Mouse (Mus musculus) liver, embryonic 14.5 days (tissue): ENCODE results near the gene Chac1. TPM values are rescaled to one million over a fixed set of nuclear protein-coding genes. Genes with fewer than 3 reads are reported as not detected.

Experiments
- ATAC-seq: fragments of 200-750 bp; cut with Nextera tagmentation; 2 replicates; pipeline ENCODE4 v1.8.0; 2017; ENCODE audit warnings: moderate number of reproducible peaks, mild to moderate bottlenecking, moderate library complexity; ENCODE audit not compliant: insufficient read depth
- DNase-seq, 3 experiments: peaks; one replicate each; pipeline ENCODE4 v3.0.0-alpha.2; 2012 to 2013; ENCODE audit warnings: low read depth in 3 of 3, low spot score in 3 of 3
- H3K27ac ChIP-seq: fragments of 300-500 bp; sonication (generic); 2 replicates; pipeline ENCODE4 v1.5.1; 2014; ENCODE audit warnings: moderate library complexity, mild to moderate bottlenecking, control low read depth, inconsistent platforms
- H3K27me3 ChIP-seq: fragments of 300-500 bp; sonication (generic); 2 replicates; pipeline ENCODE4 v1.6.1; 2014; ENCODE audit warnings: mild to moderate bottlenecking, low read length, moderate library complexity; ENCODE audit not compliant: control insufficient read depth, insufficient read depth
- H3K36me3 ChIP-seq: fragments of 300-500 bp; sonication (generic); replicated peaks from 2 replicates; pipeline ENCODE4 v1.6.1; 2014; ENCODE audit warnings: low read depth; ENCODE audit not compliant: control insufficient read depth, insufficient read depth
- H3K4me1 ChIP-seq, 2 experiments: fragments of 200-500 bp in 1 of 2; fragments of 300-500 bp in 1 of 2; sonication (generic) in 1 of 2; replicated peaks; 2 replicates each; pipeline ENCODE4 v1.6.1; 2012 to 2014; ENCODE audit warnings: antibody characterized with exemption in 1 of 2, inconsistent platforms in 1 of 2, low read length in 1 of 2; ENCODE audit not compliant: control insufficient read depth in 2 of 2, insufficient read depth in 2 of 2
- H3K4me2 ChIP-seq: fragments of 300-500 bp; sonication (generic); 2 replicates; pipeline ENCODE4 v1.6.1; 2014; ENCODE audit warnings: low read depth, mild to moderate bottlenecking, control low read depth, moderate library complexity
- H3K4me3 ChIP-seq, 2 experiments: fragments of 200-500 bp in 1 of 2; fragments of 300-500 bp in 1 of 2; sonication (generic) in 1 of 2; 2 replicates each; pipeline ENCODE4 v1.5.1; 2012 to 2014; ENCODE audit warnings: low read depth in 2 of 2, low read length in 2 of 2, mild to moderate bottlenecking in 2 of 2, control low read depth in 1 of 2, inconsistent platforms in 1 of 2, moderate library complexity in 1 of 2; ENCODE audit not compliant: insufficient read depth in 1 of 2
- H3K9ac ChIP-seq: fragments of 300-500 bp; sonication (generic); replicated peaks from 2 replicates; pipeline ENCODE4 v1.6.1; 2014; ENCODE audit warnings: mild to moderate bottlenecking, control low read depth, moderate library complexity
- H3K9me3 ChIP-seq: fragments of 300-500 bp; sonication (generic); 2 replicates; pipeline ENCODE4 v1.6.1; 2016; ENCODE audit warnings: low read length, mixed read lengths; ENCODE audit not compliant: control insufficient read depth
- CTCF ChIP-seq: IDR thresholded peaks from 2 replicates; pipeline ENCODE4 v1.5.1; 2016; ENCODE audit warnings: antibody characterized with exemption, low read depth, control low read depth
- EP300 ChIP-seq: IDR thresholded peaks from 2 replicates; pipeline ENCODE4 v1.6.1; 2016; ENCODE audit warnings: antibody characterized with exemption, low read depth
- WGBS: fragments of 180-500 bp; shearing (Covaris S2); extraction: QIAGEN DNeasy Blood & Tissue Kit; methylation state at CpG from one replicate; pipeline ENCODE4 v1.1.7; 2014; ENCODE audit not compliant: insufficient replicate concordance; 5-methylcytosine and 5-hydroxymethylcytosine counted together
- polyA plus RNA-seq, 2 experiments: library from polyadenylated mRNA; depleted of rRNA in 1 of 2; stranded (reverse) in 1 of 2; unstranded in 1 of 2; fragments of >200 nt; fragmentation: Nextera tagmentation in 1 of 2; extraction: Ambion mirVana in 1 of 2; gene quantifications; 2 replicates each; pipeline versions ENCODE4 v1.2.1 to v1.2.3; 2012 to 2014

Gene Chac1
- polyA plus RNA-seq, 2 experiments: 0.29 to 1.2 TPM

DNA sequence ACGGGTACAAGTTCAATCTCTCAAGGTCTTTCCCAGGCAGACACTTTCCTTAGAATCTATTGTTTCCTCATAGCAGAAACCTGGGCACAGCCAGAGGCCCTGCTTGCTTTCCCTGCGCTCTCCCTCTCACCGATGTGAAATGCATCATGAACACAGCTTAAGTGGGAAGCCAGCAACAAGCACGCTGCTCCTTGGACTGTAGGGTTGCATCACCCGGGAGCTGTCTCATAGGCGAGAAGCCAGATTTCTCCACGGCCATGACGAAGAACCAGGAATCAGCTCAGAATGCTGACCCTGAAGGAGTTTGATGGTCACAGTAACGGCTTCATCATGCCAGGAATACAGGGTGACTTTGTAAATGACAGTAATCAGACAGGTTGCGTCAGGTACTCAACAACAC is 19.1 kb downstream of the Chac1 start:
- TF ChIP-seq CTCF (no peak), EP300 (no peak)
- no peak for DNase-seq
- WGBS: 82% methylated on average over 10 of the region's 10 CpGs

DNA sequence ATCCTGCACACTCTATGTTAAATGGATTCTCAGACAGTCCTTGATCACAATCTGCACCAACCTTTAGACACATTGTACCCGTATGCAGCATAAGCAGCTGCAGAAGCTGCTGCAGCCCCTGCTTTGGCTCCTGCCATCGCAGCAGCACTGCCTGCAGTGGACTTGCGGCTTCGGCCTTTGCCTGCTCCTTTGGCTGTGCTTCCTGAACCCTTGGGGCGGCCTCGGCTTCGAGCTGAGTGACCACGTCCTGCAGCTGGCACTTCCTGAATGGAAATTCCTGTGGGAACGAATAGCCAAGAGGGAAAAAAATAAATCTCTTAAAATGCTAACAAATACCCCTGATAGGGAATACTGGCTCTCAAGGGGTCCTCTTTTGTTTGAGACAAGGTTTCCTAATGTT is 26.3 kb downstream of the Chac1 start:
- DNase-seq: no peak
- Histone ChIP-seq H3K36me3 (peaks cover 44% of the 10 kb centered on the region), H3K9me3 (no peaks in the 10 kb centered on the region), H3K4me3 (no peak overlapping the region), H3K4me1 (no peaks in the 10 kb centered on the region), H3K9ac (no peak overlapping the region), H3K27me3 (no peaks in the 10 kb centered on the region), H3K4me2 (no peak overlapping the region), H3K27ac (no peak overlapping the region)
- no peak for ATAC-seq
- TF ChIP-seq CTCF (no peak), EP300 (no peak)
- 71% methylated on average over 9 of the region's 9 CpGs for WGBS

More for the DNA sequence above, 19.1 kb downstream of the Chac1 start:
- no peaks in the 10 kb centered on the region for H3K4me1 ChIP-seq
- no peaks in the 10 kb centered on the region for H3K9me3 ChIP-seq
- H3K4me2 ChIP-seq: no peak overlapping the region
- no peak overlapping the region for H3K4me3 ChIP-seq
- H3K27me3 ChIP-seq: no peaks in the 10 kb centered on the region
- H3K9ac ChIP-seq: no peak overlapping the region
- ATAC-seq: no peak
- H3K36me3 ChIP-seq: peaks cover 9% of the 10 kb centered on the region
- H3K27ac ChIP-seq: no peak overlapping the region

DNA sequence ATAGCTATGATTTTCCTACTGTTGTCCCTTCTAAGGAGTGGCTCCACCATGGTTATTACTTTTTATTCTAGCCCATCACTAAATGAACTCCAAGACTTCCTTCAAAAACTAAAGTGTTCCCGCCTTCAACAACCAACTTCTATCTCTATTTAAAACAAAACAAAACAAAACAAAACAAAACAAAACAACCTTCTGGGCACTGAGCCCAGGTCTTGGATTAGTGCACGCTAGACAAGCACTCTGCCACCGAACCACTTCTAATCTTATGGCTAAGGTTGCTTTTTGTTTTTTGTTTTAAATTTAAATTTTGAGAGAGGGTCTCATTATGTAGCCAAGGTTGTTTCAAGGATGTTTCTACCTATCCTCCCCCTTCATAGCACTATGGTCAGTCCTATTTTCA is 26.8 kb downstream of the Chac1 start:
- no peaks in the 10 kb centered on the region for H3K27me3 ChIP-seq
- no peaks in the 10 kb centered on the region for H3K9me3 ChIP-seq
- no peaks in the 10 kb centered on the region for H3K4me1 ChIP-seq
- H3K9ac ChIP-seq: no peak overlapping the region
- DNase-seq (no peak), ATAC-seq (no peak)
- WGBS: 77% methylated on average over 3 of the region's 3 CpGs
- H3K36me3 ChIP-seq: peaks cover 46% of the 10 kb centered on the region
- TF ChIP-seq EP300 (no peak), CTCF (no peak)
- H3K4me3 ChIP-seq: no peak overlapping the region
- H3K4me2 ChIP-seq: no peak overlapping the region
- no peak overlapping the region for H3K27ac ChIP-seq

DNA sequence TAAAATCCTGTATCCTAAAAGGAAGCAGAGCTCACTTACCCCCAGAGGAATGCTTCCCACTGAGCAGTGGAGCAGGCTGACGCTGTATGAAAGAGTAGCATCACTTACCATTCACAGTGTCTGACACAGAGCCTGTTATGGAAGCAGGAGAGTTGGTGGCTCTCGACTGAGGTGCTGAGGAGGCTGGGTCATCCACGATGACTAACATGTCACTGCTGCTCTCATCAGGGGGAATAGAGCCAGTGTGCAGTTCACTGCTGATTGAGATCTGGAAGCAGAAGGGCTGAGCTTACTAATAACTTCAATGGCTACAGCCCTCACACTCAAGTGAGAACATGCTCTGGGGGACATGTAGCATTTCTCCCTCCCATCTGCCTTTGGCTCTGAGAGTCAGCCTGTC is 28.4 kb downstream of the Chac1 start:
- Histone ChIP-seq H3K4me1 (no peaks in the 10 kb centered on the region), H3K9me3 (no peaks in the 10 kb centered on the region), H3K4me3 (no peak overlapping the region), H3K27ac (no peak overlapping the region), H3K9ac (no peak overlapping the region), H3K27me3 (no peaks in the 10 kb centered on the region), H3K36me3 (peaks cover 44% of the 10 kb centered on the region), H3K4me2 (no peak overlapping the region)
- DNase-seq (no peak), ATAC-seq (no peak)
- WGBS: 76% methylated on average over 3 of the region's 3 CpGs
- TF ChIP-seq EP300 (no peak), CTCF (no peak)

DNA sequence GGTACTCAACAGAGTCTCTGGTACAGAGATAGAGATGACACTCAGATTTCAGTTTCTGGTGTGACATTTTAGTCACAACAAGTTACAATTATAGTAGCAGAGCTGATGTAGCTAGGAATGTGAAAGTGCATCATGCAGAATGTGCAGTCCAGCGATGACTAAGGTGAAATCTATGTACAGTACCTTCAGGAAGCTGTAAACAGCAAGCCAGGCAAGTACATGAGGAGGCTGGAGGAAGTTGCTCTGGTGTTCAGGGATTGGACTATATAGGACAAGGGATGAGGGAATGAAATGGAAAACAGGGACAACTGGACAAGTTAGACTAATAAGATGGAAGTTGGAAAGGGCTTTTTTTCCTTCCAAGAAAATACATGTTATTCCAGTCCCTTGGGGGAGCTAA is 37.2 kb downstream of the Chac1 start:
- H3K4me2 ChIP-seq: no peak overlapping the region
- no peak for ATAC-seq
- WGBS: 80% methylated on average over 1 of the region's 1 CpGs
- peaks cover 4% of the 10 kb centered on the region for H3K36me3 ChIP-seq
- no peak overlapping the region for H3K4me3 ChIP-seq
- no peak overlapping the region for H3K9ac ChIP-seq
- DNase-seq: no peak
- H3K9me3 ChIP-seq: no peaks in the 10 kb centered on the region
- H3K4me1 ChIP-seq: no peaks in the 10 kb centered on the region
- no peak for TF ChIP-seq EP300
- no peak for TF ChIP-seq CTCF
- no peaks in the 10 kb centered on the region for H3K27me3 ChIP-seq
- H3K27ac ChIP-seq: no peak overlapping the region

DNA sequence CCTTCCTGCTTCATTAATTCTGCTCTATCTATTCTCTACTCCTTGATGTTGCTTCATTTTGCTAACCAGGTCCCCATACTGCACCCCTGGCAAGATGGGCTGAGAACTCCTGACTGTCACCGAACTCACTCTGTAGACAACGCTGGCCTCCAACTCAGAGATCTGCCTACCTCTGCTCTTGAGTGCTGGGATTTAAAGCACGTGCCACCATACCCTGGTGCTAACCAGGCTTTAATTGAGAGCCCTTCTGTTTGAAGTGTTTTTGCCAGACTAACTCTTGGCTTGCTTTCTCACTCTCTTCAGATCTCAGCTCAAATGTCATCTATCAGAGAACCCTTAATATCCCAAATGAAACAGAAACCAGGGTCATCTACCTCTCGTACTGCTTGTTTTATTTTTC is 39.0 kb downstream of the Chac1 start:
- DNase-seq (no peak), ATAC-seq (no peak)
- no peak overlapping the region for H3K9ac ChIP-seq
- no peak for TF ChIP-seq CTCF
- TF ChIP-seq EP300: no peak
- no peak overlapping the region for H3K4me3 ChIP-seq
- H3K4me2 ChIP-seq: no peak overlapping the region
- H3K27me3 ChIP-seq: no peaks in the 10 kb centered on the region
- H3K9me3 ChIP-seq: no peaks in the 10 kb centered on the region
- H3K4me1 ChIP-seq: no peaks in the 10 kb centered on the region
- 87% methylated on average over 4 of the region's 4 CpGs for WGBS
- peaks cover 3% of the 10 kb centered on the region for H3K36me3 ChIP-seq
- no peak overlapping the region for H3K27ac ChIP-seq
